Mouse (Mus musculus): ENCODE results near the gene Cpxm1. TPM values are rescaled to one million over a fixed set of nuclear protein-coding genes. Genes with fewer than 3 reads are reported as not detected.

The Cpxm1 gene
- polyA plus RNA-seq, 1 experiment from 2014 or later = 59.5 TPM

- H3K4me2 ChIP-seq (replicated peaks) = 0 out of 2 replicates have a peak overlapping the region, but pooled peaks have one; percentile 11
- no peak overlapping the region for H3K4me3 ChIP-seq
- H3K9ac ChIP-seq (replicated peaks) = no peak overlapping the region
- no peaks in the 10 kb centered on the region for H3K9me3 ChIP-seq
- H3K27me3 ChIP-seq = peaks cover 66% of the 10 kb centered on the region
- 4% methylated on average over 14 of the region's 14 CpGs for WGBS
- ATAC-seq (ENCODE audit: low FRiP score, low read depth) = no peak
- H3K27ac ChIP-seq (replicated peaks) = no peak overlapping the region
- H3K4me1 ChIP-seq = peaks cover 23% of the 10 kb centered on the region
- H3K36me3 ChIP-seq = no peaks in the 10 kb centered on the region
These were observed 34.8 kb downstream of the Cpxm1 start for GRCm38 (mm10) chr2:130362511-130363026.

GRCm38 (mm10) chr2:130358852-130359251, 38.5 kb downstream of the Cpxm1 start:
- Histone ChIP-seq H3K4me2 (replicated peaks) (no peak overlapping the region), H3K4me3 (no peak overlapping the region), H3K4me1 (peaks cover 16% of the 10 kb centered on the region), H3K9me3 (no peaks in the 10 kb centered on the region), H3K27me3 (peaks cover 54% of the 10 kb centered on the region), H3K9ac (replicated peaks) (no peak overlapping the region), H3K27ac (replicated peaks) (no peak overlapping the region), H3K36me3 (no peaks in the 10 kb centered on the region)
- ATAC-seq (ENCODE audit: low FRiP score, low read depth) = no peak
- 38% methylated on average over 5 of the region's 5 CpGs for WGBS

DNA sequence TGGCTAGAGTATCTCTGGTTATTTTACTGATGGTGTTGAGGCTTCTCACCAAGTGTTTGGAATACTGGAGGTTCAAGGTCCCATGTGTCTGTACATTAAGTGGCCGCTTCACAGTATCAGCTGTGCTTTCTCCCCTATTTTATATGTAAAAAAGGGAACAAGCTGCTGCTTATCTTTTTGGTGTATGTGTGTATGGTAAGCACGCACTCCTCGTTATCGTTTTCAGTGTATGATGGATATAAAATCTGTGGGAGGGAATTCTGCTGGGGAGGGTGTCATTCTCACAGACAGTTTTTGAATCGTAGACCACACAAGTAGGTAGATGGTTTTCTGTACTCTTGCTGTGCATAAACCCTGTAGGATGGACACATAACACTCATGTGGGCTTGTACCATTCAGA, 39.8 kb downstream of the Cpxm1 start:
- Histone ChIP-seq H3K4me2 (replicated peaks) (no peak overlapping the region), H3K9me3 (no peaks in the 10 kb centered on the region), H3K4me1 (peaks cover 16% of the 10 kb centered on the region), H3K27ac (replicated peaks) (no peak overlapping the region), H3K36me3 (no peaks in the 10 kb centered on the region), H3K27me3 (peaks cover 41% of the 10 kb centered on the region), H3K4me3 (no peak overlapping the region), H3K9ac (replicated peaks) (no peak overlapping the region)
- no peak for ATAC-seq (ENCODE audit: low FRiP score, low read depth)
- 91% methylated on average over 5 of the region's 5 CpGs for WGBS

DNA sequence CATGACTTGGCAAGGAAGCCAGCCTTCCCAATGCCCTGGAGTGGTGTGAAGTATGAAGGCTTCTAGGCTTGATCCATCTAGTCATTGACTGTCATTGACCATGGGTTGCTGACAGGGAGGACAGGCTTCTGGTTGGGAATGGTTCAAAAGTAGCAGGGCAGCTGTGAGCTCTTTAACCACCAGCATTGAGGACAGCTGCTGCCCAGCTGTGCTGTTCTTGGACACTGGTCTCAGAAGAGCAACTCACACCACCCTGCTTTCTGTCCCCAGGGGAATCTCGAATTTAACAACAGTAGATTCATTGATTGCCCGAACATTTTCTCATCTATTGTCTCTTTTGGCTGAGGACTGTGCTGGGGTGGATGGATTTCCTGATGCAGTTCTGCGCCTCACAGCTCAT, 43.5 kb downstream of the Cpxm1 start:
- no peaks in the 10 kb centered on the region for H3K9me3 ChIP-seq
- ATAC-seq (ENCODE audit: low FRiP score, low read depth) = no peak

GRCm38 (mm10) chr2:130353411-130353810, 44.0 kb downstream of the Cpxm1 start:
- Histone ChIP-seq H3K9me3 (no peaks in the 10 kb centered on the region), H3K4me3 (no peak overlapping the region), H3K4me2 (replicated peaks) (no peak overlapping the region), H3K27ac (replicated peaks) (no peak overlapping the region), H3K4me1 (peaks cover 10% of the 10 kb centered on the region), H3K36me3 (no peaks in the 10 kb centered on the region), H3K27me3 (no peaks in the 10 kb centered on the region), H3K9ac (replicated peaks) (no peak overlapping the region)
- ATAC-seq (ENCODE audit: low FRiP score, low read depth) = no peak
- WGBS = 92% methylated on average over 8 of the region's 8 CpGs

More for the DNA sequence above, 43.5 kb downstream of the Cpxm1 start:
- no peak overlapping the region for H3K4me2 ChIP-seq (replicated peaks)
- no peaks in the 10 kb centered on the region for H3K36me3 ChIP-seq
- H3K27me3 ChIP-seq = peaks cover 5% of the 10 kb centered on the region; the same call in 1 of the 2 replicates
- H3K4me1 ChIP-seq = peaks cover 13% of the 10 kb centered on the region
- no peak overlapping the region for H3K9ac ChIP-seq (replicated peaks)
- 69% methylated on average over 3 of the region's 3 CpGs for WGBS
- H3K27ac ChIP-seq (replicated peaks) = no peak overlapping the region
- H3K4me3 ChIP-seq = no peak overlapping the region

GRCm38 (mm10) chr2:130351758-130352339, 45.5 kb downstream of the Cpxm1 start:
- H3K9ac ChIP-seq (replicated peaks) = no peak overlapping the region
- peaks cover 10% of the 10 kb centered on the region for H3K4me1 ChIP-seq
- no peak overlapping the region; the same call in 1 of the 2 replicates for H3K27ac ChIP-seq (replicated peaks)
- 36% methylated on average over 5 of the region's 5 CpGs for WGBS
- H3K27me3 ChIP-seq = no peaks in the 10 kb centered on the region
- peak; percentile 87 for ATAC-seq (ENCODE audit: low FRiP score, low read depth)
- H3K36me3 ChIP-seq = no peaks in the 10 kb centered on the region
- H3K9me3 ChIP-seq = no peaks in the 10 kb centered on the region
- H3K4me2 ChIP-seq (replicated peaks) = no peak overlapping the region
- H3K4me3 ChIP-seq = no peak overlapping the region

DNA sequence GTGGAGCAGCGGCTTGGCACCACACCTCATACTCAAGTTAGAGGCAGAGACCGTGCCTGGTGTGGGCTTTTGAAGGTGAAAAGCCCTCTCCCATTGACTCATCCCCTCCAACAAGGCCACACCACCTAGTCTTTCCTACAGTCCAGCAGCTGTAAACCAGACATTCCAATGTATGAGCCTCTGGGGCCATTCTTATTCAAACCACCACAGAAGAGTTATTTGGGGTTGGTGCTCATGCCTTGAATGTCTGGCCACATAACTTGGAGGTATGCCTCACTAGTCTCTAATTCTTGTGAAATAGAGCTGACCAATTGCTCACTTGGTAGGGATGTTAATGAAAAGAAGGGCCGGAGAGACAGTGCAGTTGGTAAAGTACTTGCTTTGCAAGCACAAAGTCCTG, 47.0 kb downstream of the Cpxm1 start:
- no peak overlapping the region for H3K27ac ChIP-seq (replicated peaks)
- H3K4me2 ChIP-seq (replicated peaks) = no peak overlapping the region
- H3K9ac ChIP-seq (replicated peaks) = no peak overlapping the region
- 92% methylated on average over 3 of the region's 3 CpGs for WGBS
- H3K4me3 ChIP-seq = no peak overlapping the region
- peaks cover 10% of the 10 kb centered on the region for H3K4me1 ChIP-seq
- no peaks in the 10 kb centered on the region for H3K9me3 ChIP-seq
- no peaks in the 10 kb centered on the region for H3K27me3 ChIP-seq
- H3K36me3 ChIP-seq = no peaks in the 10 kb centered on the region
- no peak for ATAC-seq (ENCODE audit: low FRiP score, low read depth)

GRCm38 (mm10) chr2:130341220-130341580, 56.2 kb downstream of the Cpxm1 start:
- Histone ChIP-seq H3K36me3 (no peaks in the 10 kb centered on the region), H3K9ac (replicated peaks) (no peak overlapping the region), H3K4me2 (replicated peaks) (no peak overlapping the region), H3K27me3 (no peaks in the 10 kb centered on the region), H3K4me3 (no peak overlapping the region), H3K27ac (replicated peaks) (no peak overlapping the region), H3K4me1 (no peaks in the 10 kb centered on the region), H3K9me3 (no peaks in the 10 kb centered on the region)
- WGBS = 91% methylated on average over 7 of the region's 7 CpGs
- no peak for ATAC-seq (ENCODE audit: low FRiP score, low read depth)

Other genes with a start within 250 kb of the Cpxm1 start
- gene Snrpb, start 218.2 kb downstream of the Cpxm1 start, polyA plus RNA-seq (2016; fragmentation: Nextera tagmentation; extraction: Ambion mirVana) = 547 and 600 TPM in 2 replicates
- gene Tmc2, start 202.4 kb downstream of the Cpxm1 start, polyA plus RNA-seq (2016; fragmentation: Nextera tagmentation; extraction: Ambion mirVana) = not detected in 2 replicates
- 283 and 313 TPM in 2 replicates for gene Nop56, start 123.1 kb downstream of the Cpxm1 start, polyA plus RNA-seq (2016; fragmentation: Nextera tagmentation; extraction: Ambion mirVana)
- 126 and 127 TPM in 2 replicates for gene Idh3b, start 113.0 kb downstream of the Cpxm1 start, polyA plus RNA-seq (2016; fragmentation: Nextera tagmentation; extraction: Ambion mirVana)
- 2.1 and 2.7 TPM in 2 replicates for gene Ebf4, start 102.4 kb downstream of the Cpxm1 start, polyA plus RNA-seq (2016; fragmentation: Nextera tagmentation; extraction: Ambion mirVana)
- 0.13 and 0.23 TPM in 2 replicates for gene Gm28372, start 7.7 kb upstream of the Cpxm1 start, polyA plus RNA-seq (2016; fragmentation: Nextera tagmentation; extraction: Ambion mirVana)
- gene 1700020A23Rik, start 7.7 kb upstream of the Cpxm1 start, polyA plus RNA-seq (2016; fragmentation: Nextera tagmentation; extraction: Ambion mirVana) = 0.38 and 0.55 TPM in 2 replicates
- gene Tmem239, start 8.9 kb upstream of the Cpxm1 start, polyA plus RNA-seq (2016; fragmentation: Nextera tagmentation; extraction: Ambion mirVana) = not detected in 2 replicates
- 113 and 115 TPM in 2 replicates for gene Vps16, start 26.8 kb upstream of the Cpxm1 start, polyA plus RNA-seq (2016; fragmentation: Nextera tagmentation; extraction: Ambion mirVana)
- 11.1 and 13.2 TPM in 2 replicates for gene Pced1a, start 27.1 kb upstream of the Cpxm1 start, polyA plus RNA-seq (2016; fragmentation: Nextera tagmentation; extraction: Ambion mirVana)
- gene Ptpra, start 52.7 kb upstream of the Cpxm1 start, polyA plus RNA-seq (2016; fragmentation: Nextera tagmentation; extraction: Ambion mirVana) = 120 and 134 TPM in 2 replicates
- 66.2 and 74.0 TPM in 2 replicates for gene Mrps26, start 166.2 kb upstream of the Cpxm1 start, polyA plus RNA-seq (2016; fragmentation: Nextera tagmentation; extraction: Ambion mirVana)
- gene Oxt, start 178.6 kb upstream of the Cpxm1 start, polyA plus RNA-seq (2016; fragmentation: Nextera tagmentation; extraction: Ambion mirVana) = not detected in 2 replicates
- gene Avp, start 185.0 kb upstream of the Cpxm1 start, polyA plus RNA-seq (2016; fragmentation: Nextera tagmentation; extraction: Ambion mirVana) = not detected in 2 replicates
- gene Fastkd5, start 232.5 kb upstream of the Cpxm1 start, polyA plus RNA-seq (2016; fragmentation: Nextera tagmentation; extraction: Ambion mirVana) = 18.9 and 19.3 TPM in 2 replicates
- gene Ubox5, start 232.5 kb upstream of the Cpxm1 start, polyA plus RNA-seq (2016; fragmentation: Nextera tagmentation; extraction: Ambion mirVana) = 14.4 and 15.2 TPM in 2 replicates
- gene Lzts3, start 245.2 kb upstream of the Cpxm1 start, polyA plus RNA-seq (2016; fragmentation: Nextera tagmentation; extraction: Ambion mirVana) = 6.9 and 8.3 TPM in 2 replicates